Mouse (Mus musculus): Measurements from ENCODE around the gene Mpnd. TPM values are rescaled to one million over a fixed set of nuclear protein-coding genes. Genes with fewer than 3 reads are reported as not detected.

Mpnd gene
- polyA plus RNA-seq, 1 experiment from 2014 or later: 127 TPM

GRCm38 (mm10) chr17:56031431-56031830, 25.9 kb downstream of the Mpnd start:
- WGBS: 91% methylated on average over 7 of the region's 7 CpGs
- DNase-seq (no peak), ATAC-seq (ENCODE audit: insufficient read depth) (no peak)
- Histone ChIP-seq H3K4me2 (no peak overlapping the region), H3K9ac (no peak overlapping the region), H3K4me3 (ENCODE audit: low read depth, low read length) (no peak overlapping the region), H3K9me3 (ENCODE audit: low read depth, low read length) (no peaks in the 10 kb centered on the region), H3K4me1 (ENCODE audit: insufficient read depth) (peaks cover 11% of the 10 kb centered on the region), H3K27me3 (ENCODE audit: insufficient read depth, low read length) (no peaks in the 10 kb centered on the region), H3K27ac (ENCODE audit: low read depth) (no peak overlapping the region), H3K36me3 (ENCODE audit: insufficient read depth) (peaks cover 58% of the 10 kb centered on the region)
- no peak for TF ChIP-seq CTCF (IDR thresholded peaks at IDR 0.05; ENCODE audit: low read depth)

DNA sequence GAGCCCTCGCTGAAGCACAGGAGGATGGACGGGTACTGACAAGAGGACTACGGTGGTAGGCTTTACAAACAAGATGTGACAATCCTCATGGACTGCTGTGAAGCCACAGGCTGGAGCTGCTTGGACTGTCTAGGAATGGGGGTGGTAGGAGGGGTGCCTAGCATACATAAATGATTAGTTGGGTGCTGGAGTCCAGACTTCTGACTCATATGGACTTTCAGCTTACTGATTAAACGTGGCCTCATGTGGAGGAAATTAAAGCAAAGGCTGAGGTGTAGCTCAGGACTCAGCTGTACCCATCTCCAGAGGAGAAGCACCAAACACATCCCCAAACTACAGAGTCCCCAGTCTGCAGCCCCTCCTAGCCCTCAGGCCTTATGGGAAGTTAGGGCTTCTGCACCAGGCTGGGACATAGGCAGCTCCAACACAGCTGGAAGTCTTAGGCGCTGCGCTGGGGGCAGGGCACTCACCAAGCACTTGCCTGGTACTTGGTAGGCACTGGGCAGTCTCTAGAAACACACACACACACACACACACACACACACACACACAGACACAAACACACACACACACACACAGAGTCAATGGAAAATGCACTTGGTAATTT, 26.7 kb downstream of the Mpnd start:
- WGBS: 77% methylated on average over 6 of the region's 6 CpGs
- ATAC-seq (ENCODE audit: insufficient read depth) (no peak), DNase-seq (no peak)

GRCm38 (mm10) chr17:56032831-56033230, 27.3 kb downstream of the Mpnd start:
- Histone ChIP-seq H3K4me3 (ENCODE audit: low read depth, low read length) (no peak overlapping the region), H3K9me3 (ENCODE audit: low read depth, low read length) (no peaks in the 10 kb centered on the region), H3K9ac (no peak overlapping the region), H3K4me1 (ENCODE audit: insufficient read depth) (peaks cover 11% of the 10 kb centered on the region), H3K36me3 (ENCODE audit: insufficient read depth) (peaks cover 53% of the 10 kb centered on the region), H3K4me2 (no peak overlapping the region), H3K27ac (ENCODE audit: low read depth) (no peak overlapping the region), H3K27me3 (ENCODE audit: insufficient read depth, low read length) (no peaks in the 10 kb centered on the region)
- TF ChIP-seq CTCF (IDR thresholded peaks at IDR 0.05; ENCODE audit: low read depth): no peak
- ATAC-seq (ENCODE audit: insufficient read depth) (no peak), DNase-seq (no peak)
- WGBS: 72% methylated on average over 7 of the region's 7 CpGs

More for the DNA sequence above, 26.7 kb downstream of the Mpnd start:
- H3K9me3 ChIP-seq (ENCODE audit: low read depth, low read length): no peaks in the 10 kb centered on the region
- H3K4me3 ChIP-seq (ENCODE audit: low read depth, low read length): no peak overlapping the region
- no peak overlapping the region for H3K4me2 ChIP-seq
- TF ChIP-seq CTCF (IDR thresholded peaks at IDR 0.05; ENCODE audit: low read depth): no peak
- H3K9ac ChIP-seq: no peak overlapping the region
- H3K4me1 ChIP-seq (ENCODE audit: insufficient read depth): peaks cover 11% of the 10 kb centered on the region
- no peaks in the 10 kb centered on the region for H3K27me3 ChIP-seq (ENCODE audit: insufficient read depth, low read length)
- H3K27ac ChIP-seq (ENCODE audit: low read depth): no peak overlapping the region
- peaks cover 58% of the 10 kb centered on the region for H3K36me3 ChIP-seq (ENCODE audit: insufficient read depth)

DNA sequence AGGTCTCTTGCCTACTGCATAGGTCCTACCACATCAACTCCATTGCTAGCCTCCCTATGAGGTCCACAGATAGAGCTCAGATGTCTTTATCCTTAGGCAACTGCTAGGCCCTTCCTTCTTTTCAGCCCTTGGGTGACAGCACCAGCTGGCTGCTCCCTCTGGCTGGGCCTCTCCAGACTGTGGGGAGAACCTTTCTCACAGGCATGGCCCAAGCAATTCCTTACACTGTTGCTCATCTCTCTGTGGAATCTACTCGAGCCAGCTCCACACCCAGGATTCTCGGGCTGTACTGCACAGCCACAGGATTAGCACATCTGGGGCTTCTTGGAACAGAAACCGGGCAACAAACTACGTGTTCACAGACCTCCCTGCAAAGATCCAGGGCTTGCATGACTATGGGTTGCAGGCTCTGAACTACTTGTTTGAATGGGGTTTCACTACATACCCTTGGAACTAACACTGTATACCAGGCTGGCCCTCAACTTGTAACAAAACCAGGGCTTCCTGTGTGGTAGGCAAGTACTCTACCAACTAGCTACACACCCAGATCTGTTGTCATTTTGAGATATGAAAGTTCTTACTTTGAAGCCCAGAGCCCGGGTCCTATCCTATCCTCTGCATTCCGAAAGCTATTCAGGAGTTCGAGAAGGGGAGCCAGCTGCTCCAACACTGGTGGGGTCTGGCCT, 28.7 kb downstream of the Mpnd start:
- WGBS: 83% methylated on average over 7 of the region's 7 CpGs
- no peak overlapping the region for H3K4me2 ChIP-seq
- no peak overlapping the region for H3K27ac ChIP-seq (ENCODE audit: low read depth)
- no peak for DNase-seq
- H3K9ac ChIP-seq: peak overlapping the region; percentile 94
- peaks cover 11% of the 10 kb centered on the region for H3K4me1 ChIP-seq (ENCODE audit: insufficient read depth)
- H3K4me3 ChIP-seq (ENCODE audit: low read depth, low read length): 0 out of 2 replicates have a peak overlapping the region, but pooled peaks have one; percentile 93
- H3K36me3 ChIP-seq (ENCODE audit: insufficient read depth): peaks cover 40% of the 10 kb centered on the region
- H3K9me3 ChIP-seq (ENCODE audit: low read depth, low read length): no peaks in the 10 kb centered on the region
- no peak for TF ChIP-seq CTCF (IDR thresholded peaks at IDR 0.05; ENCODE audit: low read depth)
- no peak for ATAC-seq (ENCODE audit: insufficient read depth)
- no peaks in the 10 kb centered on the region for H3K27me3 ChIP-seq (ENCODE audit: insufficient read depth, low read length)

DNA sequence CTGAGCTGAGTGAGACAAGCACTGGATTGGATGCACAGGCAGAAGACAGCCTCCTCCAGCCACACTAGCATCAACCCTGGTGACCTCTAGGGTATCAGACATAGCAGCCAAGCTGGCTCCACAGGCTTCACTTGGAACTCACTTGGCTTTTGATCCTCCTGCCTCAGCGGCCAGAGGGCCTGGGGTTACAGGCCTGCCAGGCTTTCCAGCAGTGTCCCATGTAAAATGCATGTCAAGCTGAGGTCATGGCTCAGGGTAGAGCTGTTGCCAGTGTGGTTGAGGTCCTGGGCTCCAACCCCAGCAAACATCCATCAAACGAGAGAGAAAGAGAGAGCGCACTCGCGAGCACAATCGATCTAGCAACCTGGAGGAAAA, 29.2 kb downstream of the Mpnd start:
- H3K4me1 ChIP-seq (ENCODE audit: insufficient read depth): peaks cover 11% of the 10 kb centered on the region
- 79% methylated on average over 6 of the region's 6 CpGs for WGBS

GRCm38 (mm10) chr17:56035216-56035615, 29.7 kb downstream of the Mpnd start:
- H3K4me1 ChIP-seq (ENCODE audit: insufficient read depth): peaks cover 11% of the 10 kb centered on the region
- H3K4me3 ChIP-seq (ENCODE audit: low read depth, low read length): peak overlapping the region; percentile 93
- peak overlapping the region; percentile 74 for H3K4me2 ChIP-seq
- no peak for TF ChIP-seq CTCF (IDR thresholded peaks at IDR 0.05; ENCODE audit: low read depth)
- no peaks in the 10 kb centered on the region for H3K9me3 ChIP-seq (ENCODE audit: low read depth, low read length)
- peaks cover 31% of the 10 kb centered on the region for H3K36me3 ChIP-seq (ENCODE audit: insufficient read depth)
- peak overlapping the region; percentile 94 for H3K9ac ChIP-seq
- no peak overlapping the region for H3K27ac ChIP-seq (ENCODE audit: low read depth)
- ATAC-seq (ENCODE audit: insufficient read depth): no peak
- DNase-seq: no peak
- WGBS: 46% methylated on average over 4 of the region's 4 CpGs
- no peaks in the 10 kb centered on the region for H3K27me3 ChIP-seq (ENCODE audit: insufficient read depth, low read length)

More for the DNA sequence above, 29.2 kb downstream of the Mpnd start:
- no peak for ATAC-seq (ENCODE audit: insufficient read depth)
- peak overlapping the region; percentile 93 for H3K4me3 ChIP-seq (ENCODE audit: low read depth, low read length)
- no peak for DNase-seq
- peak overlapping the region; percentile 94 for H3K9ac ChIP-seq
- H3K27ac ChIP-seq (ENCODE audit: low read depth): no peak overlapping the region
- no peaks in the 10 kb centered on the region for H3K27me3 ChIP-seq (ENCODE audit: insufficient read depth, low read length)
- H3K4me2 ChIP-seq: peak overlapping the region; percentile 74
- no peak for TF ChIP-seq CTCF (IDR thresholded peaks at IDR 0.05; ENCODE audit: low read depth)
- peaks cover 35% of the 10 kb centered on the region for H3K36me3 ChIP-seq (ENCODE audit: insufficient read depth)
- no peaks in the 10 kb centered on the region for H3K9me3 ChIP-seq (ENCODE audit: low read depth, low read length)

- Histone ChIP-seq H3K9ac (peak within 1 kb of the TSS; percentile 94), H3K4me1 (ENCODE audit: insufficient read depth) (peaks cover 13% of the 10 kb centered on the region), H3K27me3 (ENCODE audit: insufficient read depth, low read length) (no peaks in the 10 kb centered on the region), H3K27ac (ENCODE audit: low read depth) (peak within 1 kb of the TSS; percentile 89), H3K36me3 (ENCODE audit: insufficient read depth) (peaks cover 26% of the 10 kb centered on the region), H3K9me3 (ENCODE audit: low read depth, low read length) (no peaks in the 10 kb centered on the region), H3K4me3 (ENCODE audit: low read depth, low read length) (peak within 1 kb of the TSS; percentile 93), H3K4me2 (peak within 1 kb of the TSS; percentile 74)
- DNase-seq (peak; percentile 99), ATAC-seq (ENCODE audit: insufficient read depth) (peak; percentile 86)
- peak; percentile 100 for TF ChIP-seq CTCF (IDR thresholded peaks at IDR 0.05; ENCODE audit: low read depth)
- WGBS: under 1% methylated on average over 74 of the region's 74 CpGs
These were observed 30.8 kb downstream of the Mpnd start, which contains the start of gene Sh3gl1 for GRCm38 (mm10) chr17:56036176-56036900. Sh3gl1 (minus strand) TSS chr17:56036635.

All from lung, embryonic 14.5 days (tissue).